Mouse (Mus musculus) stomach, postnatal 0 days (tissue): ENCODE results near the gene Amotl1.

Source experiments
- CTCF ChIP-seq: IDR thresholded peaks from 2 replicates; pipeline ENCODE4 v1.5.1; 2016; ENCODE audit warnings: antibody characterized with exemption, low read depth, mild to moderate bottlenecking, moderate library complexity
- EP300 ChIP-seq: optimal IDR thresholded peaks from 2 replicates; pipeline ENCODE3; 2016; ENCODE audit warnings: antibody characterized with exemption

- TF ChIP-seq CTCF (no peak), EP300 (no peak)
These were observed 28.3 kb upstream of the Amotl1 start for GRCm38 (mm10) chr9:14673109-14673508.
